Mouse (Mus musculus) spleen, adult 2 months (tissue): ENCODE measurements around the gene Pacs2.

Experiments
- CTCF ChIP-seq: fragments of 200-500 bp; IDR thresholded peaks from 2 replicates; pipeline ENCODE4 v1.5.1; 2011; ENCODE audit warnings: mild to moderate bottlenecking, inconsistent platforms; ENCODE audit not compliant: insufficient read depth, insufficient read length, insufficient replicate concordance; ENCODE audit errors: extremely low read depth
- POLR2A ChIP-seq: fragments of 200-500 bp; IDR thresholded peaks from 2 replicates; pipeline ENCODE4 v1.6.1; 2011; ENCODE audit warnings: low read depth, low read length, inconsistent platforms

DNA sequence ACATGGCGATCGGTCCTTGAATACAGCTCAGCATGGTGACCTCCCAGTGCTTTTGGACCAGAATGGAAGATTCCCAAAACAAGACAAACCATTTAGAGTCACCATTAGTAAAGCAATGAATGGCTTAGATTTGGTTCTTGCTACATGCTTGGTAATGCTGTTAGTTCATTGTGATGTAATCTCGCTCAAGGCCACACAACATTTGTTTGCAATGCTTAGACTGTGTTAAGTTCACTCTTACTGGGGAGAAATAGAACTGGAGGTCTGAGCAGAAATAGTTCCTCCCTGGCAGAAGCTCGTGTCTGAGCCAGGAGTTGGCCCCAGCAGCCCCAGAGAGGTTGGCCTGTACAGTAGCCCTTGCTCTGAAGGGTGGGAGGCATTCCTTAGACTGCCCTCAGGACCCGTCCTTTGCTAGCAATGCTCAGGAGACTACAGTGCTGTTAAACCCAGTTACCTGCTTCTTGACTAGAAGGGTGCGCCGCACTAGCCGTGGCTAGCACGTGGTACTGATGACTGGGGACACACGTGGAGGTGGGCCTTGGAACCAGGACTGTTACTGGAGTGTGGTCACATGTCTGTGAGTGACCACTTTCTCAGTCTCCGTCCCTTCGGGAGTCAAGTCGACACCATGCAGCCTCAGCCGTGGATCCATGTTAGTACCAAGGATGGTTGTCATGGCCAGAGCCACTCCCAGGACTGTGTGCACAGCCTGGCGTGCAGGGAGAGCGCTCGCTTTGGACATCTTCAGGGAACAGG, 94.4 kb downstream of the Pacs2 start:
- TF ChIP-seq CTCF = no peak
- TF ChIP-seq POLR2A = no peak
